Comparison of ENCODE assay signal across 17 mouse cellular contexts in genomic region chr17:87563375-87563774, GRCm38 (mm10).
"Had no signal": no experiment of that assay in that cellular context is flagged by ENCODE, and none has a peak within 500 bp of the region (broad histone marks: within the 10 kb centered on the region; RNA-seq: fewer than 3 reads in every experiment).

No protein-coding gene starts in this region.

- H3K27ac ChIP-seq: kidney, postnatal 0 days; limb, embryonic 10.5 days; limb, embryonic 13.5 days; liver, embryonic 12.5 days; liver, embryonic 15.5 days; lung, embryonic 15.5 days; stomach, embryonic 15.5 days had no signal

- H3K4me3 ChIP-seq: limb, embryonic 10.5 days; limb, embryonic 13.5 days; liver, embryonic 12.5 days; liver, embryonic 15.5 days; lung, embryonic 15.5 days; stomach, embryonic 15.5 days had no signal

- DNase-seq: kidney, adult 2 months; kidney, postnatal 25 days; lung, postnatal 14 days; lung, postnatal 4 days; midbrain, embryonic 14.5 days; right cerebral cortex, postnatal 14 days; right cerebral cortex, postnatal 4 days; spleen, adult 18-20 months; thymus, adult 18-20 months; thymus, postnatal 36 days had no signal
